Mouse (Mus musculus) right cerebral cortex, postnatal 10 days (tissue): ENCODE measurements around the gene Mad1l1.

Experiments
- DNase-seq, 2 experiments: peaks; one replicate each; pipeline ENCODE4 v3.0.0; 2021; ENCODE audit warnings: low spot score in 2 of 2

Gene Mad1l1

DNA sequence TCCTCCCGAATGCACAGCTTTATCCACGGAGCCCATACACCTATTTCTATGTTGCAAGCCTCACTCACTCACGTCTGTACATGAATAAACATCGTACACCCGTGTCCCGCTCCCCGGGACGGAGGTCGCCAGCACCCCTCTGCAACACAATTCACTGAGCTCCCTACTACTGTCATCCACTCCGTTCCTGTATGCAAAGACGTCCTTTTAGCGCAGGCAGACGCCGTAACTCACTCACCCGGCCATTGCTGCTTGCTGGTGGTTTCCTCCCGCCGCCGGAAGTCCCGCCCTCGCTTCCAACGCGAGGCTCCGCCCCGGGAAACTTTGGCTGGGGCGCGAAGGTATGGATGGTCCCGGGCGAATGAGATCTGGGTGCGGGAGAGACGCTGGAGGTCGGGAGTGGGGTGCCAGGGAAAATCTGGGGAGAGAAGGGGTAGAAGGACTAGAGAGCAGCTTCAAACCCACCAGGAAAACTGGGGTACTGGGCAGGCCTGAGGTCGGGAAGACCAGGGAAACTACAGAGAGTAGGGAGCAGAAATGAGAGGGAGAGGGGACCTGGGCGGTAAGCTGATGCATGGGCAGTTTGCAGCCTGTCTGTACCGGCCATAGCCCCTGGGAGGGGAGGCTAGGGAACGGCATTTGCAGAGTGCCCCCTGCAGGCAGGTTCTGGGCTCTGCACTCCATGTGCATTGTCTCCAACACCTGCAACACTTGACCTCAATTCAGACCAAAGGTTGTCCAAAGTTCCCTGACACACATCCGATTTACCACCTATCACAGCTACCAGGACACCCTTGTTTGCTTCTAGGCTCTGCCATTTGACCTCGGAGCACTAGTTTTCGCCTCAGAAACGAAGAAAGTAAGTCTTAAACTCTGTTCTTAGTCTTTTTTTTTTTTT lies 10.5 kb upstream of the Mad1l1 start, which contains the start of gene Mrm2:
Gene Mrm2, minus strand, starts transcription at position 284 of the 898 bp plus-strand sequence.
- DNase-seq, result peak; percentile 84 to 85

GRCm38 (mm10) chr5:140324058-140324457 lies 2.7 kb upstream of the Mad1l1 start:
- DNase-seq, result no peak

- no peak for DNase-seq
Observed at GRCm38 (mm10) chr5:140321756-140322575, 614 bp upstream of the Mad1l1 start.

DNA sequence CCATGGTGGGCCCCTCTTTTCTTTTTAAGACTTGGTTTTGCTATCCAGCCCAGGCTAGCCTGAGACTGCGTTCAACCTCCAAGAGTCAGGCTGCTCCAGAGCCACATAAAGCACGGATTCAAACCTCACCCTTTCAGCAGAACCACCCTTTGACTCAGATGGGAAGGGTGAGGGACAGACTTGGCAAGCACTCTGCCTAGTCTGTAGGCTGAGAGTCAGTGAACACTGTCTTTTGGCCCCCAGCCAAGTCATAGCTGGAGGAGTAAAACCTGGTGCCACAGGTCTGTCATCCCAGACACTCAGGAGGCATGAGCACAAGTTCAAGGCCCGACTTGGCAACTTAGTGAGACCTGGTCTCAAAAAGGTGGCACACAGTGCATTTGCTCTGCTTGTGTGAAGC lies 4.6 kb downstream of the Mad1l1 start:
- no peak for DNase-seq

DNA sequence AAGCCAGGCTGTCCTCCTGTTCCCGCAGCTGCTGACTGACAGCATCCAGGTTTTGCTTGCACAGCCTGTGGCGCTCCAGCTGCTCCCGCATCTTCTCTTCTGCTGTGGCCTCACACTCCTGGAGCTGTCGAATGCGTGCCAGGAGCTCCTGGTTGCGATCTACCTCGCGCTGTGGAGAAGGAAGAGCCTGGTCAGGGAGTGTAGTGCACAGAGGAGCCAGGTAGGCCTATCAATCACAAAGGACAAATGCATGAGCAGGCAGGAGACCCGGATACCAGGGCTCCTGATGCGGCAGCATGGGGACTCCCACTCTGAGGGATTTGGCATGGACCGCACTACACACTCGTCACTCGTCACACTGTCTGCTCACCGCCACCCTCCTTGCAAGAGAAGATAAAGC lies 13.8 kb downstream of the Mad1l1 start:
- DNase-seq, result no peak

GRCm38 (mm10) chr5:140306016-140306415 lies 15.3 kb downstream of the Mad1l1 start:
- peak; percentile 39 to 52 for DNase-seq

DNA sequence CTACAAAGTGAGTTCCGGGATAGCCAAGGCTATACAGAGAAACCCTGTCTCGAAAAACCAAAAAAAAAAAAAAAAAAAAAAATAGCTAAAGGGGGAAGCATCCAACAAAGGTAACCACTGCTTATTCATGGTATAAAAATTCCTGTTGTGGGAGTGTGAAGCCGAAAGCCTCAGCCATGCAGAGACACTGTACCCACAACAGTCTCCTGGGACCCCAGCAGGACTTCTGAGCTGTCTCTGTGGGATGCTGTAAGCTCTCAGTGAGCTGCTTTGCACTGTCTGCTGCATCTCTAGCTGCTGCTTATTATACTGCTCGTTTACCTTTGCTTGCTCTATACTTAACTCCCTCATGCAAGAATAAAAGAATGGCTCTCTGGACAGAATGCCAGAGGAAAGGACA lies 23.1 kb downstream of the Mad1l1 start:
- DNase-seq, result no peak

GRCm38 (mm10) chr5:140292152-140292551 lies 29.2 kb downstream of the Mad1l1 start:
- DNase-seq, result peak; percentile 72 to 76

- no peak for DNase-seq
Observed at GRCm38 (mm10) chr5:140289161-140289560, 32.2 kb downstream of the Mad1l1 start.

DNA sequence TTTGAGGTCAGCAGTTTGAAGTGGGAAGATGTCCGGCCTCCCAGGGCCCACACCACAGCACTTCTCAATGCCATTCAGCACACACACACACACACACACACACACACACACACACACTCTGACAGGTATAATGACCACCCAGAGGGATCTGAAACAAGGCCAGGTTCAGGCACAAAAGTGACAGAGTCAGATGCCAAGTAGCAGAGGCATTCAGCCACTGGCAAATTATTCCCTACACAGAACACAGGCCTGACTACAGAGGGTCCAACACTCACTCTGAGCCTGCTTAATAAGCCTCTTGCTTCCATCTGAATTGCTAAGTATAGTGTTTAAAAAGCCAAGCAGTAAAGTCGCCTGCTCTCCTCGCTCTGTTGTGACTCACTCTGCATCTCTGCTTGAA lies 33.1 kb downstream of the Mad1l1 start:
- DNase-seq, result peak; percentile 43 to 61

DNA sequence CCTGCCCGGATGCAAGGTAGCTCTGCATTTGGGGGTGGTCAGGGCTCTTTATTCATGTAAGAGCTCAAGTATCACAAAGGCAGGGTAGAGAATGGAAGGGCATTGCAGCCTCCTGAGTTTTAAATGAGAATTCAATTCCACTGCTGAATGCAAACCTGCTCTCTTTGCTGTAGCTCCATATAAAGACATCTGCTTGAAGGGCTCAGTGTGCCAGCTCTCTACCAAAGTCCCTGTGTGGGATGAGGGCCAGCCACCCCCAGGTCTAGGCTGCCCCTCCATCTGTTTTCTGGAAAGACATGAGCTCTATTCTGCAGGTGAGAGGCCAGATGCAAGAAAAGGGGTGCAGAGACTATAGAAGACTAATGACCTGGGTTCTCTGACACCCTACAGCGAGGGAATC lies 36.6 kb downstream of the Mad1l1 start:
- no peak for DNase-seq

- no peak for DNase-seq
Observed at GRCm38 (mm10) chr5:140284011-140284410, 37.3 kb downstream of the Mad1l1 start.

DNA sequence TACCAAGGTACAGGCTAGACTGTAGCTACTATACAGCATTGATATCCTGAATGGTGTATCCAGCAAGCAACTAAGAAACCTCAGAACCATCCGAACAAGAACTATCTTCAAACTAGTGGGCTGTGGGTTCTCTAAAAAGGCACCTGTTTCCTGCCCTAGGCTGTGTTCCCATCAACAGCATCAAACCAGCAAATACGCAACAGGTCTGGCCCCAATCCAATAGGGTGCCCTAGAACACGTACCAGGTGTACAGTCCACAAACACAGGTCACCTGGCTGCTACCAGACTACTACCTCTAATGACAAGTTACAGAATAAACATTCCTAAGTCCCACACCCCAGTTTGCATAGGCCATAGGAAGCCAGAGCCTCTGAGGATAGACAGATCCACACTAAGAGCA lies 38.5 kb downstream of the Mad1l1 start:
- no peak for DNase-seq

DNA sequence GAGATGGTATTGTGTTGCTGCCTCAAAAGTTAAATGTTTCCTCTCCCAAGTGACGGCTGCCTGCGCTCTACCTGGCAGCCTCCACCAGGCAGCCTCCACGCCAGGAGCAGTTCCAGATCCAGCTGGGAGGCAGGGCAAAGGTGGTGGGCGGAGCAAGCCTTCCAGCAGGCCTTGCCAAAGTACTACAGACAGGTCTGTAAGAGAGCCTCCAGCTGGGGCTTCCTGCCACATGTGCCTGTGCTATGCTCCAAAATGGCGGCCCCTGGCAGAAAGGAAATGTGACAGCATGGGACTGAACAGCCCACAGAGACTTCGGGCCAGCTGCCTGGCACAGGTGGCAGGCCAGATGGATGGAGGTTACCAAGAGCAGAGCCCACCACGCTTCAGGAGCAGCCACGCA lies 39.0 kb downstream of the Mad1l1 start:
- no peak for DNase-seq

GRCm38 (mm10) chr5:140280205-140280604 lies 41.1 kb downstream of the Mad1l1 start:
- DNase-seq, result no peak

GRCm38 (mm10) chr5:140276779-140277178 lies 44.6 kb downstream of the Mad1l1 start:
- no peak for DNase-seq

DNA sequence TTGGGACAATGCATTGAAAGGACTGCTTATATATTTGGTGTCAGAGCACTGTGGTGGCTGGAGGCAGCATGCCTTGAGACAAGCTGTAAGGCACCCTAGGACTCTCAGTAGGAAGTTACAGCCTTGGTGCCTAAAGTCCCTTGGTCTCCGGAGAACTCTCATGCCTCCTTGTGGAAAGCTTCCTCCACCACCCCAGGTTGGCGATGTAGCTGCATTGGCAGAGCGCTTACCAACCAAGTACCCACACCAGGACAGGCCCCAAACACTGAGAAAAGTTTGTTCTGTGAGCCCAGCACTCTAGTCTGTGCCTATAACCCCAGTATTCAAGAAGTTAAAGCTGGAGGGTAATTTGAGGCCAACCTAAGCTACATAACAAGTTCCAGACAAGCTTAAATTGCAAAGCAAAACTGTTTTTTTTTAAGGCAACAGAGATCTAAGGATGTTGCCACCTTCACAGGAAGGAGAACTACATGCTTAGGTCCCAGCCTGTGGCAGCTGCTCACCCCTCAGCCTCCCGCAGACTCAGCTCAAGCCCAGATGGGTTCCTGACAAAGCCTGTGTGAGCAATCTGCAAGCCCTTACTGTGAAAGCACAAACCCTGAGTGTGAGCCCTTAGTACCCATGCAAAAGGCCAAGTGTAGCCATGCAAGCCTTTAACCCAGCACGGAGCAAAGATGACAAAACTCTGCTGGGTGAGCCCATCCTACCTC lies 50.2 kb downstream of the Mad1l1 start:
- DNase-seq, result no peak

DNA sequence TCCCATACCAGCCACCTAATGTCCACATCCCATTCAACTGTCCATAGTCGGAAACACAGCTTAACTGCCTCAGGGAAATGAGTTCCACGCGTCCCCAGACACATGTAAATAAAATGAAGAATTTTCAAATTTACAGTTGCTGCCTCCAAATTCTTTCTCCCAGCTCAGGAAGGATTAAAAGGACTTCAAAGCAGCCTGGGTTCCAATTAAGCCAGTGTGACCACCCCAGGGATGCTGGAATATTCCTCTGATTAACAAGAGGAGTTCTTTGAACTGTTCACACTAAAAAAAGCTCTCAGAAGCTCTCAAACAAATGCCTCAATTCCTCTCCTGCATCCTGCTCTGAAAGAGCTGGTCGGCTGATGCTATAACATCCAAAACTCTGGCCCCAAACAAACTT lies 53.0 kb downstream of the Mad1l1 start:
- DNase-seq, result no peak

DNA sequence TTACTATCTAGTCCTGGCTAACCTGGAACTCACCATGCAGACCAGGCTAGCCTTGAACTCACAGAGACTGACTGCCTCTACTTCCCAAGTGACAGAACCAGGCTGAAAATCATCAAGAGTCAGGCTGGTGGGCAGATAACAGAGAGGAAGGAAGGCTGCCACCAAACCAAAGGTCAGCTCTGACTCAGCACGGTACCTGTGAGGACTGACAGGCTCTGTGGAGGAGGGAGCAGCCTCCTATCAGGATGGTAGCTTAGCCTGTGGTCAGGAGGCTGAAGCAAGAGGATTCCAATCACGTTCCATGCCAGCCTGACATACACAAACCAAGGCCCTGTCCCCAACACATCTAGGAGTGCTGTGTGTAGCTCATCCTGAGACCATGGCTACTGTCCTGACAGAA lies 54.3 kb downstream of the Mad1l1 start:
- no peak for DNase-seq

GRCm38 (mm10) chr5:140264825-140265575 lies 56.4 kb downstream of the Mad1l1 start:
- no peak for DNase-seq
